17 mouse cellular contexts compared by ENCODE assay signal in genomic region chr7:45077322-45077721, GRCm38 (mm10).
"Had no signal": no experiment of that assay in that cellular context is flagged by ENCODE, and none has a peak within 500 bp of the region (broad histone marks: within the 10 kb centered on the region; RNA-seq: fewer than 3 reads in every experiment).

No protein-coding gene starts in this region.

- H3K4me3 ChIP-seq: liver, embryonic 15.5 days; lung, embryonic 15.5 days; megakaryocyte, embryonic 14.5 days; midbrain, embryonic 13.5 days; midbrain, embryonic 15.5 days; stomach, embryonic 15.5 days had no signal

- ATAC-seq: liver, postnatal 0 days; lung, postnatal 0 days; midbrain, embryonic 13.5 days; midbrain, embryonic 15.5 days had no signal

- H3K27ac ChIP-seq: liver, embryonic 15.5 days; lung, embryonic 15.5 days; macrophage; midbrain, embryonic 13.5 days; midbrain, embryonic 15.5 days; stomach, embryonic 15.5 days; stomach, postnatal 0 days had no signal

- H3K9me3 ChIP-seq: liver, embryonic 15.5 days; lung, embryonic 15.5 days; midbrain, embryonic 13.5 days; midbrain, embryonic 15.5 days; stomach, embryonic 15.5 days had no signal

- H3K4me2 ChIP-seq: liver, embryonic 15.5 days; lung, embryonic 15.5 days; midbrain, embryonic 11.5 days; midbrain, embryonic 13.5 days; midbrain, embryonic 15.5 days; stomach, embryonic 15.5 days had no signal

- H3K9ac ChIP-seq: liver, embryonic 15.5 days; liver, postnatal 0 days; lung, embryonic 15.5 days; midbrain, embryonic 13.5 days; midbrain, embryonic 15.5 days; stomach, embryonic 15.5 days had no signal

- H3K27me3 ChIP-seq: liver, embryonic 15.5 days; lung, embryonic 15.5 days; megakaryocyte, embryonic 14.5 days; midbrain, embryonic 13.5 days; midbrain, embryonic 15.5 days; stomach, embryonic 15.5 days had no signal

- DNase-seq: liver, postnatal 0 days; lung, adult 2 months; lung, postnatal 14 days; lung, postnatal 36 days; right cerebral cortex, postnatal 14 days; thymus, adult 2 months; thymus, postnatal 36 days had no signal
